In genomic region chr14:64533591-64534151, GRCm38 (mm10) we compare ENCODE assay signal across 9 mouse cellular contexts.
A peak's percentile ranks its signal among the peaks of the same experiment; 100 is the strongest.
DNase-seq lines count a peak whose midpoint lies in the region; ATAC-seq and TF ChIP-seq lines count a peak whose summit lies in the region.
"Had no signal": no experiment of that assay in that cellular context is flagged by ENCODE, and none has a peak within 500 bp of the region (broad histone marks: within the 10 kb centered on the region; RNA-seq: fewer than 3 reads in every experiment).

No protein-coding gene starts in this region.

- TF ChIP-seq CTCF in left cerebral cortex, adult 2 months (IDR thresholded peaks at IDR 0.05): no peak
- TF ChIP-seq CTCF in stomach, postnatal 0 days (IDR thresholded peaks at IDR 0.05; ENCODE audit: low read depth): no peak

- no peak; the same call in 1 of the 2 replicates for ATAC-seq in forebrain, embryonic 11.5 days (replicated peaks; ENCODE audit: low FRiP score)
- ATAC-seq in stomach, postnatal 0 days (ENCODE audit: low FRiP score, low TSS enrichment): no peak

- intact Hi-C loops in left cerebral cortex, adult 2 months (cut with DNase I): loop anchor here (10.0 kb wide), 1 partner anchor 129 kb away; no protein-coding TSS in a partner anchor
- intact Hi-C loops in left cerebral cortex, postnatal 10 days (cut with DNase I): no loop called here
- intact Hi-C loops in left cerebral cortex, postnatal 14 days (cut with DNase I): no loop called here

- H3K4me2 ChIP-seq in forebrain, embryonic 11.5 days (ENCODE audit: low read depth, low read length, severe bottlenecking): no peak overlapping the region
- no peak overlapping the region for H3K4me2 ChIP-seq in stomach, postnatal 0 days (replicated peaks; ENCODE audit: low read depth)

- TF ChIP-seq EP300 in stomach, postnatal 0 days (optimal IDR thresholded peaks at IDR 0.05): no peak

- no peaks in the 10 kb centered on the region for H3K36me3 ChIP-seq in forebrain, embryonic 11.5 days (ENCODE audit: control insufficient read depth, insufficient read depth, low read length)
- H3K36me3 ChIP-seq in stomach, postnatal 0 days (ENCODE audit: control insufficient read depth, insufficient read depth, low read length): no peaks in the 10 kb centered on the region

- H3K27ac ChIP-seq in left cerebral cortex, adult 2 months: peak overlapping the region; percentile 92
- peak overlapping the region; percentile 67 for H3K27ac ChIP-seq in forebrain, embryonic 11.5 days (ENCODE audit: low read depth, low read length)
- no peak overlapping the region for H3K27ac ChIP-seq in stomach, postnatal 0 days (replicated peaks)

- no peak overlapping the region; the same call in 1 of the 2 replicates for H3K9ac ChIP-seq in forebrain, embryonic 11.5 days (ENCODE audit: low read length)
- no peak overlapping the region for H3K9ac ChIP-seq in stomach, postnatal 0 days (ENCODE audit: low read length)

- H3K4me1 ChIP-seq in forebrain, embryonic 11.5 days (replicated peaks; ENCODE audit: control insufficient read depth, insufficient read depth, low read length): peaks cover 10% of the 10 kb centered on the region
- no peaks in the 10 kb centered on the region for H3K4me1 ChIP-seq in stomach, postnatal 0 days (replicated peaks; ENCODE audit: control insufficient read depth, insufficient read depth)

- H3K4me3 ChIP-seq in left cerebral cortex, adult 2 months: no peak overlapping the region
- H3K4me3 ChIP-seq in forebrain, embryonic 11.5 days (ENCODE audit: low read depth, low read length): no peak overlapping the region
- no peak overlapping the region for H3K4me3 ChIP-seq in stomach, postnatal 0 days (ENCODE audit: low read depth, low read length)

- no peaks in the 10 kb centered on the region for H3K9me3 ChIP-seq in forebrain, embryonic 11.5 days (ENCODE audit: control insufficient read depth, low read length)
- no peaks in the 10 kb centered on the region for H3K9me3 ChIP-seq in stomach, postnatal 0 days (ENCODE audit: control insufficient read depth, low read length)

- 16% methylated on average over 7 of the region's 7 CpGs for WGBS in forebrain, embryonic 11.5 days
- WGBS in stomach, postnatal 0 days: 47% methylated on average over 7 of the region's 7 CpGs

- H3K27me3 ChIP-seq in forebrain, embryonic 11.5 days (ENCODE audit: control insufficient read depth, insufficient read depth, low read length): no peaks in the 10 kb centered on the region; the same call in 1 of the 2 replicates
- no peaks in the 10 kb centered on the region for H3K27me3 ChIP-seq in stomach, postnatal 0 days (ENCODE audit: control insufficient read depth, insufficient read depth, low read length)

- peak; percentile 18 to 29 for DNase-seq in left cerebral cortex, adult 2 months (ENCODE audit: extremely low spot score in 1 of 2, low spot score in 2 of 2)
- no peak for DNase-seq in left cerebral cortex, postnatal 10 days (ENCODE audit: extremely low spot score in 1 of 2, low spot score in 2 of 2)
- no peak for DNase-seq in forebrain, embryonic 11.5 days (ENCODE audit: low spot score)
- peak; percentile 47 to 56 for DNase-seq in left cerebral cortex, postnatal 14 days (ENCODE audit: low spot score in 2 of 2)
- peak; percentile 90 for DNase-seq in retina, postnatal 1 day
- DNase-seq in stomach, postnatal 0 days (ENCODE audit: low spot score): no peak
- no peak for DNase-seq in kidney, adult 9 months
- no peak for DNase-seq in frontal cortex, postnatal 14 days (ENCODE audit: low spot score in 2 of 2)
- DNase-seq: kidney, adult 11 months had no signal

Comparison
In these comparisons a context has a peak if more than half of its experiments do, and no peak if none do; other contexts are left out.
1. DNase-seq: peak in left cerebral cortex, adult 2 months (2 of 2), left cerebral cortex, postnatal 14 days (2 of 2) and retina, postnatal 1 day (single experiment); none in left cerebral cortex, postnatal 10 days (0 of 2), forebrain, embryonic 11.5 days (single experiment), stomach, postnatal 0 days (single experiment), kidney, adult 9 months (single experiment) and frontal cortex, postnatal 14 days (0 of 2).